Mouse (Mus musculus): ENCODE results near the gene Fabp1. TPM values are rescaled to one million over a fixed set of nuclear protein-coding genes. Genes with fewer than 3 reads are reported as not detected.

The Fabp1 gene
- total RNA-seq, 1 experiment: not detected

DNA sequence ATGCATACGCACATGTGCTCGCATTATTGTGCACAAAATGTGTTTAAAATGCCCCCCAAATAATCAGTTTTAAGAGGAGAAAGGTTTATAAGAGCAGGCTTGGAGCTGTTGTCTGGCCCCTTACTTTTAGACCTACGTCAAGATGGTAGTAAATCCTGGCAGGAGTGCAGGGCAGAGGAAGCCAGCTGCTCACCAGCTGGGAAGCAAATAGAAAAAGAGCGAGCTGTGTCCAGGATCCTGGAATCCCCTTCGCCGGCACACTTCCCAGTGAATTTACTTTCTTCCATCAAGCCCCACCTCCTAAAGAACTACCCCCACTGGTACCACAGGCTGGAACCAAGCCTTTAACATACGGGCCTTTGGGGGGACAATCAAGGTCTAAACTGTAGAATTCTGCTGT, 41.2 kb downstream of the Fabp1 start:
- Histone ChIP-seq H3K9ac (ENCODE audit: insufficient read depth, low read depth, low read length, poor library complexity, severe bottlenecking) (no peak overlapping the region; the same call in 1 of the 2 replicates), H3K4me1 (ENCODE audit: control insufficient read depth in 2 of 2, insufficient read depth in 2 of 2, low read length in 2 of 2, poor library complexity in 1 of 2) (peaks cover 0 to 2% of the 10 kb centered on the region in 2 experiments; a peak in 1 of 4 replicates), H3K4me3 (ENCODE audit: insufficient read depth in 1 of 2, low read depth in 1 of 2, low read length in 2 of 2, poor library complexity in 1 of 2, severe bottlenecking in 1 of 2) (no peak overlapping the region; a peak in 1 of 4 replicates), H3K36me3 (ENCODE audit: control insufficient read depth, insufficient read depth, low read length, poor library complexity, severe bottlenecking) (no peaks in the 10 kb centered on the region), H3K27ac (ENCODE audit: insufficient read depth, low read depth, low read length, poor library complexity, severe bottlenecking) (no peak overlapping the region), H3K9me3 (ENCODE audit: control insufficient read depth, insufficient read depth, low read depth, low read length) (no peaks in the 10 kb centered on the region)
- TF ChIP-seq CHD2 (IDR thresholded peaks at IDR 0.05; ENCODE audit: low read depth, low read length) (no peak), ZNF384 (IDR thresholded peaks at IDR 0.05; ENCODE audit: low read depth, low read length) (no peak), MAFK (IDR thresholded peaks at IDR 0.05; ENCODE audit: insufficient read depth, low read depth, low read length) (no peak)
- in situ Hi-C loops (cut with MboI; ENCODE audit: low sequenced_read_pairs in 2 of 2, unreplicated experiment in 2 of 2): no loop called here
- no peak for DNase-seq (ENCODE audit: low read depth, low spot score)

DNA sequence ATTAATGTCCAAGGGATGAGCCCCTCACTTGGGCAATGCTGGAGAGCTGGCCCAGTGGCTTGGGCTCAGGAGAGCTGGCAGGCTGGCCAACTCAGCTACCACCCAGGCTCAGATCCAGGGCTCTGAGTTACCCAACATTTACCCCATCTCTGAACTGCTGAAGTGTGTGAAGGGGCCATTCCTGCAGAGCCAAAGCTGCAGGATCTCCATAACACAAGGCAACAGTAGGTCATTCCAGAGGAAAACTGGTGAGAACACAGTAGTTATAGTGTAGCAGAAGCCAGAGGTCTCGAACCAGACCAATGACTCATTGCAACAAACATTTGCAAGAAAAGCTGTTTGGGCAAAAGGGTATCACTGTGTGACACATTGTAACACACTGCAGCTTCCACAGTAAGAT, 43.2 kb downstream of the Fabp1 start:
- TF ChIP-seq CHD2 (IDR thresholded peaks at IDR 0.05; ENCODE audit: low read depth, low read length): no peak
- no peak for TF ChIP-seq MAFK (IDR thresholded peaks at IDR 0.05; ENCODE audit: insufficient read depth, low read depth, low read length)
- TF ChIP-seq ZC3H11A (IDR thresholded peaks at IDR 0.05; ENCODE audit: borderline replicate concordance, low read depth, low read length): no peak
- TF ChIP-seq ZNF384 (IDR thresholded peaks at IDR 0.05; ENCODE audit: low read depth, low read length): no peak
- TF ChIP-seq HCFC1 (IDR thresholded peaks at IDR 0.05; ENCODE audit: borderline replicate concordance, insufficient read depth, low read length): no peak
- no peak overlapping the region for H3K27ac ChIP-seq (ENCODE audit: insufficient read depth, low read depth, low read length, poor library complexity, severe bottlenecking)
- no peaks in the 10 kb centered on the region for H3K36me3 ChIP-seq (ENCODE audit: control insufficient read depth, insufficient read depth, low read length, poor library complexity, severe bottlenecking)
- DNase-seq (ENCODE audit: low read depth, low spot score): no peak
- no peaks in the 10 kb centered on the region for H3K9me3 ChIP-seq (ENCODE audit: control insufficient read depth, insufficient read depth, low read depth, low read length)
- H3K4me3 ChIP-seq (ENCODE audit: insufficient read depth in 1 of 2, low read depth in 1 of 2, low read length in 2 of 2, poor library complexity in 1 of 2, severe bottlenecking in 1 of 2): no peak overlapping the region
- in situ Hi-C loops (cut with MboI; ENCODE audit: low sequenced_read_pairs in 2 of 2, unreplicated experiment in 2 of 2): no loop called here
- H3K4me1 ChIP-seq (ENCODE audit: control insufficient read depth in 2 of 2, insufficient read depth in 2 of 2, low read length in 2 of 2, poor library complexity in 1 of 2): no peaks in the 10 kb centered on the region; a peak in 1 of 4 replicates
- no peak overlapping the region for H3K9ac ChIP-seq (ENCODE audit: insufficient read depth, low read depth, low read length, poor library complexity, severe bottlenecking)

DNA sequence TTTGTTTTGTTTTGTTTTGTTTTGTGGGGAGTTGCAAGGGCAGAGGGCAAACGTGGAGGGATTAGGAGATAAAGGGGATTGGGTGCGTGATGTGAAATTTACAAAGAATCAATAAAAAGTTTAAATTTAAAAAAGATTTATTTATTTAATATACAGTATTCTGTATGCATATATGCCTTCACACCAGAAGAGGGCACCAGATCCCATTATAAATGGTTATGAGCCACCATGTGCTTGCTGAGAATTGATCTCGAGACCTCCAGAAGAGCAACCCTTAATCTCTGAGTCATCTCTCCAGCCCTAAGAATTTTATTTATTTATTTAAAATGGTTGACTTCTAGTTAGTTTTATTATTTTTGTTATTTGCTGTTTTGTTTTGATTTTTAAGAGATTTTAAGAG, 43.6 kb downstream of the Fabp1 start:
- in situ Hi-C loops (cut with MboI; ENCODE audit: low sequenced_read_pairs in 2 of 2, unreplicated experiment in 2 of 2): no loop called here
- DNase-seq (ENCODE audit: low read depth, low spot score): no peak
- Histone ChIP-seq H3K9me3 (ENCODE audit: control insufficient read depth, insufficient read depth, low read depth, low read length) (no peaks in the 10 kb centered on the region), H3K36me3 (ENCODE audit: control insufficient read depth, insufficient read depth, low read length, poor library complexity, severe bottlenecking) (no peaks in the 10 kb centered on the region), H3K9ac (ENCODE audit: insufficient read depth, low read depth, low read length, poor library complexity, severe bottlenecking) (no peak overlapping the region), H3K4me3 (ENCODE audit: insufficient read depth in 1 of 2, low read depth in 1 of 2, low read length in 2 of 2, poor library complexity in 1 of 2, severe bottlenecking in 1 of 2) (no peak overlapping the region), H3K27ac (ENCODE audit: insufficient read depth, low read depth, low read length, poor library complexity, severe bottlenecking) (no peak overlapping the region), H3K4me1 (ENCODE audit: control insufficient read depth in 2 of 2, insufficient read depth in 2 of 2, low read length in 2 of 2, poor library complexity in 1 of 2) (no peaks in the 10 kb centered on the region; a peak in 1 of 4 replicates)
- TF ChIP-seq MAFK (IDR thresholded peaks at IDR 0.05; ENCODE audit: insufficient read depth, low read depth, low read length) (no peak), CHD2 (IDR thresholded peaks at IDR 0.05; ENCODE audit: low read depth, low read length) (no peak), ZC3H11A (IDR thresholded peaks at IDR 0.05; ENCODE audit: borderline replicate concordance, low read depth, low read length) (0 out of 2 replicates have a peak, but pooled peaks have one; percentile 53), HCFC1 (IDR thresholded peaks at IDR 0.05; ENCODE audit: borderline replicate concordance, insufficient read depth, low read length) (no peak), ZNF384 (IDR thresholded peaks at IDR 0.05; ENCODE audit: low read depth, low read length) (no peak)

GRCm38 (mm10) chr6:71248420-71248819, 48.8 kb downstream of the Fabp1 start:
- Histone ChIP-seq H3K9me3 (ENCODE audit: control insufficient read depth, insufficient read depth, low read depth, low read length) (no peaks in the 10 kb centered on the region), H3K9ac (ENCODE audit: insufficient read depth, low read depth, low read length, poor library complexity, severe bottlenecking) (no peak overlapping the region), H3K27ac (ENCODE audit: insufficient read depth, low read depth, low read length, poor library complexity, severe bottlenecking) (no peak overlapping the region), H3K36me3 (ENCODE audit: control insufficient read depth, insufficient read depth, low read length, poor library complexity, severe bottlenecking) (no peaks in the 10 kb centered on the region), H3K4me1 (ENCODE audit: control insufficient read depth in 2 of 2, insufficient read depth in 2 of 2, low read length in 2 of 2, poor library complexity in 1 of 2) (no peaks in the 10 kb centered on the region), H3K4me3 (ENCODE audit: insufficient read depth in 1 of 2, low read depth in 1 of 2, low read length in 2 of 2, poor library complexity in 1 of 2, severe bottlenecking in 1 of 2) (no peak overlapping the region)
- DNase-seq (ENCODE audit: low read depth, low spot score): no peak
- TF ChIP-seq CHD2 (IDR thresholded peaks at IDR 0.05; ENCODE audit: low read depth, low read length): no peak
- in situ Hi-C loops (cut with MboI; ENCODE audit: low sequenced_read_pairs in 2 of 2, unreplicated experiment in 2 of 2): no loop called here

DNA sequence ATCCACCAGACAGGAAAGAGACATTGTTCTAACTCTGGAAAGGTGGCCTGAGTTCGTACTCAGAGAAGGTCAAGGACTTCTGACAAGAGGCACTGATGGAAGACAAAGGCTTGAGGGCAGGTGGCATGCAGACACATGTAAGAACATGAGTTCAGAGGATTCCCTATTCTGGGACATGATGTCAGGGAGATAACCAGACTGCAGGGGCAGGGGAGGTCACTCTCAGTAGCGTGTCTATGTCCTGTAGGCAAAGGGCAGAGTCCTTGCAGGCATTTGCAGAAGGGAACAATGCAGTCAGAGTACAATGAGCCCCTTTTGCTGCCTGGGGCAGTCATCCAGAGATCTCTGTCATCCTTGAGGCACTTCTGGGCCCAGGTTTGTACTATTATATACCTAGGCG, 50.0 kb downstream of the Fabp1 start:
- TF ChIP-seq HCFC1 (IDR thresholded peaks at IDR 0.05; ENCODE audit: borderline replicate concordance, insufficient read depth, low read length) (no peak), ZNF384 (IDR thresholded peaks at IDR 0.05; ENCODE audit: low read depth, low read length) (no peak), MAFK (IDR thresholded peaks at IDR 0.05; ENCODE audit: insufficient read depth, low read depth, low read length) (no peak), CHD2 (IDR thresholded peaks at IDR 0.05; ENCODE audit: low read depth, low read length) (no peak), ZC3H11A (IDR thresholded peaks at IDR 0.05; ENCODE audit: borderline replicate concordance, low read depth, low read length) (no peak)
- no peaks in the 10 kb centered on the region for H3K9me3 ChIP-seq (ENCODE audit: control insufficient read depth, insufficient read depth, low read depth, low read length)
- no peak overlapping the region for H3K9ac ChIP-seq (ENCODE audit: insufficient read depth, low read depth, low read length, poor library complexity, severe bottlenecking)
- H3K27ac ChIP-seq (ENCODE audit: insufficient read depth, low read depth, low read length, poor library complexity, severe bottlenecking): no peak overlapping the region
- in situ Hi-C loops (cut with MboI; ENCODE audit: low sequenced_read_pairs in 2 of 2, unreplicated experiment in 2 of 2): no loop called here
- no peaks in the 10 kb centered on the region for H3K36me3 ChIP-seq (ENCODE audit: control insufficient read depth, insufficient read depth, low read length, poor library complexity, severe bottlenecking)
- no peak for DNase-seq (ENCODE audit: low read depth, low spot score)
- 0 out of 4 replicates have a peak, but pooled peaks cover 0 to 2% of the 10 kb centered on the region in 2 experiments for H3K4me1 ChIP-seq (ENCODE audit: control insufficient read depth in 2 of 2, insufficient read depth in 2 of 2, low read length in 2 of 2, poor library complexity in 1 of 2)
- H3K4me3 ChIP-seq (ENCODE audit: insufficient read depth in 1 of 2, low read depth in 1 of 2, low read length in 2 of 2, poor library complexity in 1 of 2, severe bottlenecking in 1 of 2): no peak overlapping the region
